Mouse (Mus musculus) skeletal muscle tissue, postnatal 0 days (tissue): Measurements from ENCODE around the gene Polr3c. TPM values are rescaled to one million over a fixed set of nuclear protein-coding genes. Genes with fewer than 3 reads are reported as not detected.

ENCODE experiments used
- polyA plus RNA-seq: library from polyadenylated mRNA; unstranded; fragments of >200 nt; fragmentation: Nextera tagmentation; extraction: Ambion mirVana; gene quantifications from 2 replicates; pipeline ENCODE4 v1.2.1, GENCODE M21; 2015

Polr3c gene
- polyA plus RNA-seq = 20.9 TPM in 2 replicates

DNA sequence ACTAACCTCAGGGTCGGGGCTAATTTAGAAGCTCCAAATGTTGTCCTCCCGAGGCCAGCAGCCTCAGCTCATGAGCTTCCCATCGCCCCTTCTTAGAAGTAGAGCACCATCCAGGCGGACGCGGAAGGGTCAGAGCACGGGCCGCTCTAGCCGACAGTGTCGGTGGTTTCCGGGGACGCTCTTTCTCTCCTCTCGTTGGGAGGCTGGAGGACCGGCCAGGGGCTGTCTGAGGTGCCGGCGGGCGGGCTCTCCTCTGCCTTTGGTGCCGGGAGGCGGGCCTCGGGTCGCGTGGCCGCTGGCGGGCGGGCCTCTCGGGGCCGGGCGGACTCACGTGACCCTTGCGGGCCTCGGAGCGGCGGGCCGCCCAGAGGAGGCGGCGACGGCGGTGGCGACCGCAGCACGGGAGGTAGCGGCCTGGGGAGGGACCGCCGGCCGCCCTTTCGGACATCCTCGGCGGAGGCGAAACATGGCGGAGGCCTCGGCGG, at the start of gene Polr3c, which contains the start of gene Rnf115:
Gene Polr3c, minus strand, starts transcription at position 286 of the 485 bp plus-strand sequence.
Gene Rnf115, plus strand, starts transcription at position 322 of the 485 bp plus-strand sequence.

GRCm38 (mm10) chr3:96707903-96708683, 19.3 kb downstream of the Polr3c start, which contains the start of gene Nudt17:
Nudt17 (minus strand) TSS chr3:96708562.

GRCm38 (mm10) chr3:96696198-96696765, 31.1 kb downstream of the Polr3c start, which contains the start of gene Pias3:
Pias3 (plus strand) TSS chr3:96696384.

GRCm38 (mm10) chr3:96669727-96670468, 57.5 kb downstream of the Polr3c start, which contains the start of gene Ankrd35:
Ankrd35 (plus strand) TSS chr3:96670131.

Other genes with a start within 250 kb of the Polr3c start
- gene Hfe2, start 202.5 kb downstream of the Polr3c start, polyA plus RNA-seq = 125 and 141 TPM in 2 replicates
- 222 and 240 TPM in 2 replicates for gene Txnip, start 169.7 kb downstream of the Polr3c start, polyA plus RNA-seq
- 1.4 and 1.7 TPM in 2 replicates for gene Gm16253, start 150.6 kb downstream of the Polr3c start, polyA plus RNA-seq
- 31.7 and 37.7 TPM in 2 replicates for gene Polr3gl, start 133.4 kb downstream of the Polr3c start, polyA plus RNA-seq
- gene Ankrd34a, start 131.0 kb downstream of the Polr3c start, polyA plus RNA-seq = 1.7 and 1.9 TPM in 2 replicates
- 4.0 and 4.3 TPM in 2 replicates for gene Lix1l, start 126.5 kb downstream of the Polr3c start, polyA plus RNA-seq
- 63.7 and 74.3 TPM in 2 replicates for gene Rbm8a, start 97.7 kb downstream of the Polr3c start, polyA plus RNA-seq
- 40.3 and 41.8 TPM in 2 replicates for gene Pex11b, start 92.3 kb downstream of the Polr3c start, polyA plus RNA-seq
- 0.04 and 0.06 TPM in 2 replicates for gene Gm42957, start 92.2 kb downstream of the Polr3c start, polyA plus RNA-seq
- gene Itga10, start 82.0 kb downstream of the Polr3c start, polyA plus RNA-seq = 0.86 and 0.88 TPM in 2 replicates
- 1.6 and 2.3 TPM in 2 replicates for gene Ankrd35, start 57.5 kb downstream of the Polr3c start, polyA plus RNA-seq
- gene Pias3, start 31.2 kb downstream of the Polr3c start, polyA plus RNA-seq = 21.6 and 23.0 TPM in 2 replicates
- gene Nudt17, start 19.1 kb downstream of the Polr3c start, polyA plus RNA-seq = 2.8 and 3.1 TPM in 2 replicates
- gene Rnf115, start within 50 bp of the Polr3c start, polyA plus RNA-seq = 42.0 and 48.3 TPM in 2 replicates
- not detected in 2 replicates for gene Pdzk1, start 101.7 kb upstream of the Polr3c start, polyA plus RNA-seq
- gene Cd160, start 101.7 kb upstream of the Polr3c start, polyA plus RNA-seq = 0.08 and 0.09 TPM in 2 replicates
- 7.7 and 9.9 TPM in 2 replicates for gene Gja5, start 177.1 kb upstream of the Polr3c start, polyA plus RNA-seq
- 23.2 and 25.5 TPM in 2 replicates for gene Gpr89, start 177.7 kb upstream of the Polr3c start, polyA plus RNA-seq
- gene Gja8, start 198.4 kb upstream of the Polr3c start, polyA plus RNA-seq = 0.01 TPM in 1 of 2 replicates, not detected in the other